Mouse (Mus musculus) Patski (cell line): ENCODE results near the gene Smurf1. TPM values are rescaled to one million over a fixed set of nuclear protein-coding genes. Genes with fewer than 3 reads are reported as not detected.

Experiments
- ATAC-seq: fragments of 100-300 bp; one replicate; pipeline ENCODE4 v1.8.0; 2021
- CTCF ChIA-PET: fragments of 350-600 bp; sonication (Branson Sonifier 250); formaldehyde crosslinking; loops from one replicate; lab custom pipeline; 2022; ENCODE audit warnings: inconsistent platforms; lab: Charles Lee
- POLR2A ChIA-PET: fragments of 350-600 bp; sonication (Branson Sonifier 250); formaldehyde crosslinking; loops from one replicate; lab custom pipeline; 2022; ENCODE audit warnings: antibody characterized with exemption, inconsistent platforms; lab: Charles Lee
- DNase-seq: peaks from one replicate; pipeline ENCODE4 v3.0.0-alpha.2; 2011; ENCODE audit warnings: low read depth, low spot score
- H3K27me3 ChIP-seq: fragments of 371-371 bp; one replicate; pipeline ENCODE4 v1.5.1; 2021
- CTCF ChIP-seq: fragments of 100-300 bp; IDR thresholded peaks from one replicate; pipeline ENCODE4 v1.5.1; 2021
- in situ Hi-C: fragments of 300-500 bp; cut with MboI; formaldehyde crosslinking; loops from 3 replicates; pipeline ENCODE4 v1.11.1; 2018; ENCODE audit warnings: low pct_unique_long_range_greater_than_20kb, mixed read lengths
- polyA plus RNA-seq: library from polyadenylated mRNA; unstranded; gene quantifications from one replicate; pipeline ENCODE4 v1.2.3, GENCODE M21; 2021

Smurf1 gene
- polyA plus RNA-seq, 1 experiment from 2014 or later = 50.0 TPM

DNA sequence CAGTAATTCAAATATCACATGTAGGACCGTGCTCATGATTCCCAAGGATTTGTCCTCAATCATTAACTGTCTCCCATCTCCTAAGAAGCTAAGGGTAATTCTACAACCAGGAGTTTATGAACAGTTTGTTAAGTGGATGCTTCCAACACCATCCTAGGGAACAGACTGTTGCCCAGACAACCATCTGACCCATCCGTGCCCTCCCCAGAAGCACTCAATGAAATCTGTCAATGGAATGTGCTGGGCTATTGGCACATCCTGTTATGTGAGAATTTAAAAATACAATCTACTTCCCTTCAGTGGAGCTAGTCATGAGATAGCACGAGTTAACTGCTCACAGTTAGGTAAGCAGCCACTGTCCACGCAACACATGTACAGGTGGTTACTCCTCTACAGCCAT lies 56.1 kb downstream of the Smurf1 start:
- no peaks in the 10 kb centered on the region for H3K27me3 ChIP-seq
- POLR2A ChIA-PET = interaction anchor here (0.6 to 1.0 kb wide), 2 partner anchors 38 to 50 kb away, joined by 3 to 4 read pairs; no protein-coding TSS in a partner anchor
- in situ Hi-C loops = no loop called here
- DNase-seq (no peak), ATAC-seq (no peak)
- TF ChIP-seq CTCF = no peak
- CTCF ChIA-PET = interaction anchor here (1.1 to 1.9 kb wide), 3 partner anchors 11 to 62 kb away, joined by 3 to 5 read pairs (median 4); no protein-coding TSS in a partner anchor

DNA sequence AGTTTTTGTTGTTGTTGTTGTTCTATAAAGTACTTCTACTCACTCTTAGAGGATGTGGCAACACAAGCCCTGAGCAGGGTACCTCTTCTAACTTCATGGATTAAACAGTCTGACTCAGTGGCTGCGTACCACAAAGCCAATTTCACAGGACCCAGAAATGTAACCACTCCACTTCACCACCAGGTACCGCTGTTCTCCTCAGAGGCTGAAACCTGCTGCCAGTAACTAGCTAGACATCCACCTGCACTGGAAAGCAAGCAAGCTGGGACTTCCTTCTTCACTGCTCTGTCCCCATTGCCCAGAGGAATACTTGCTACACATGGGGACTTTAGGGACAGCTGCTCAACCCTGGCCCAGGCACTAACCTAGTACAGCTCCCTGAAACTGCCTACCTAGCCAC lies 58.1 kb downstream of the Smurf1 start:
- DNase-seq (no peak), ATAC-seq (no peak)
- POLR2A ChIA-PET = no interaction called here
- no peak for TF ChIP-seq CTCF
- in situ Hi-C loops = no loop called here
- CTCF ChIA-PET = interaction anchor here (0.8 to 3.7 kb wide), 12 partner anchors 7 to 81 kb away, joined by 3 to 15 read pairs (median 4); partner anchors contain the start of gene Smurf1
- H3K27me3 ChIP-seq = no peaks in the 10 kb centered on the region

DNA sequence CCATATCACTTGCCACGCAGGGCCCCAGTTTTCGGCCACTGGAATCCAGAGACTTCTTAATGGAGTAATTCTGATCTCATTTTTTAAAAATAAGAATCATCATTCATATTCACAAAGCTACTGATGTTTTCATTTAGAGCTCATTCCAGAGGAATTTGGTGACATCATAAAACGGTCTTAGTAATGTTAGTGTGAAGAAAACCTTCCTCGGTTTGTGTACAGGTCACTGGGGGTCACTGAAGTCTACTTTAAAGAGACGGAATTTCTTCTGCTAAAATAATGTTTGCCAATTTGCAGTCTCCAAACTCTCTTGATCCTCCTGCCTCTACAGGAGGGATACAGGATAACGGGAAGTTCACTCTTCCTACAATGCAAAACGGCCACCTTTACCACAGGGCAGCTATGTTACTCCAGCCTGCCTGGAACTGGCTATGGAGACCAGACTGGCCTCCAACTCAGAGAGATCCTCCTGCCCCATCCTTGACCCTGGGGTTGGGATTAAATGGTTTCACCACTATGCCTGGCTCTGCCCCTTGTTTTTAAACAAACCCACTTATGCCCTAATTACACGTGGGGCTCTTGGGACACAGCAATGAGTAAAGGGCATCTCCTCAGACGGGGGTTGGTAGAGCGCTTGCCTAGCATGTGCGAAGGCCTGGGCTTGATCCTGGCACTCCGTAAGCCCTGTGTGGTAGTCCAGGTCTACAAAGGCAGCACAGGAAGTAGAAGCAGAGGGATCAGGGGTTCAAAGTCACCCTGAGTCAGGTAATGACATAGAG lies 61.1 kb downstream of the Smurf1 start:
- CTCF ChIA-PET = interaction anchor here (1.6 to 3.7 kb wide), 5 partner anchors 10 to 84 kb away, joined by 4 to 15 read pairs (median 5); no protein-coding TSS in a partner anchor
- POLR2A ChIA-PET = interaction anchor here (1.8 kb wide), 1 partner anchor 58 kb away, joined by 4 read pairs; no protein-coding TSS in a partner anchor
- in situ Hi-C loops = no loop called here
- DNase-seq = no peak
- TF ChIP-seq CTCF = no peak
- peak; percentile 50 for ATAC-seq
- no peaks in the 10 kb centered on the region for H3K27me3 ChIP-seq

DNA sequence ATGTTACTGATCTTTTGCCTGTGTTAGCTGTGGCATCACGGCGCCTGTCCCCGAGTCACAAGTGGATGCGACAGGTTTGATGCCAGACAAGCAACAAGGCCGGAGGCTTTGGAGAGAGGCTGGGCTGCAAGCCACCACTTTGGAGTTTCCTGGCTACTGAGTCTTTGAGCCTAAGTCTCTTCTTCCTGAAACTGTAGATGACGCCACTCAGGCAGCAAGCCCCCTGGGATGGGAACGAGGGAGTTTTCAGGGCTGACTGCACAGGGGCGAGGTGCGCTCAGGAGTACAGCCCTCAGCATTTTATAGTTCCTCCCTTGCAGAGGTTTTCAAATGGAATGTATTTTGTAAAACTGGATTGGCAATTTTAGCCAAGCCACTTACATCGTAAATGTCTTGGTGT lies 63.9 kb downstream of the Smurf1 start:
- no peaks in the 10 kb centered on the region for H3K27me3 ChIP-seq
- ChIA-PET CTCF (interaction anchor here (1.0 to 1.4 kb wide), 2 partner anchors 11 to 31 kb away, joined by 3 read pairs; no protein-coding TSS in a partner anchor), POLR2A (interaction anchor here (0.6 kb wide), 1 partner anchor 27 kb away, joined by 3 read pairs; no protein-coding TSS in a partner anchor)
- DNase-seq (peak; percentile 64), ATAC-seq (peak; percentile 6)
- TF ChIP-seq CTCF = no peak
- in situ Hi-C loops = no loop called here

DNA sequence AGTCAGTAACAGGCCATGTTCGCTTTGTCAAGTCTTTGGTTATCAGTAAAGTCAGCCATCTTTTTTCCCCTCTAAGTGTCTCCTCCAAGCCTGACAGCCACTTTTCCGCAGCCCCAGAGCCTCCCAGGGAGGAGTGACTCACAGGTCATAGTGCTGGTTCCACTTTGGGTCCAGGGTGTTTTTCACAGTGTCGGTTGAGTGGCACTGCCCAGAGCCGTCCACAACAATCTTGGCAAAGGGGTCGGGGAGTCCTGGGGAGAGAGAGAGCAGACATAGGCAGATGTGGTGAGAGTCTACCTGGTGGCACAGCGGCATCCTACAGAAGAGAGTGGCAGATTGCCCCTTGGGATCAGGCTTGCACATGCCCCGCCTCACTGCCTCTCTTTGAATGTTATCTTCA lies 64.6 kb downstream of the Smurf1 start:
- DNase-seq = no peak
- no peak for TF ChIP-seq CTCF
- in situ Hi-C loops = no loop called here
- no peak for ATAC-seq
- POLR2A ChIA-PET = interaction anchor here (0.6 kb wide), 1 partner anchor 63 kb away, joined by 3 read pairs; no protein-coding TSS in a partner anchor
- CTCF ChIA-PET = interaction anchor here (1.0 kb wide), 1 partner anchor 32 kb away, joined by 3 read pairs; no protein-coding TSS in a partner anchor
- no peaks in the 10 kb centered on the region for H3K27me3 ChIP-seq

DNA sequence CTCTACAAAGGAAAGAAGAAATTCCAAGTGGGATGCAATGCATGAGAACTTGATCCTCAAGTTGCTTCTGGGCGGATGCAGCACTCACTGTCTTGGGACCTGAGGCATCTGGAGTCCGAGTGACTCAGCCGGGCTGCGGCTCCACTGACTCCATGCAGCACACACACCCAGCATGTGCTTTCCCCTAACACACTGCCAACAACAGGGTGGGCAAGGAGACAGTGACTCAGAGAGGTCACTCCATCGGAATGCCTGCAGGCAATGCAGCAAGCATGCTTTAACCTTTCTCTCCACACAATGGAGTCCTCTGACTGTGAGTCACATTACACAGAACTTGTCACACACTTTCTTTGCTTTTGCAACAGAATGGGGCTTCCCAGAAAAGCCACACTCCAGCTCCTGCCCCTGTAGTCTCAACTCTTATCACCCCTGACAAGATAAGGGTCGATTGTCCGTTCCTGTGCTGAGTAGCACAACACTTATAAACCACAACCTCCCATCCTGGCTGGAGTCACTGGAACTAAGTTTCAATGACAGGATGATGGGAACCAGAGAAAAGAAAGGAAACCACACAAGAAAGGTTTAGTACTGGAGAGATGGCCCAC lies 67.1 kb downstream of the Smurf1 start:
- DNase-seq (peak; percentile 98), ATAC-seq (peak; percentile 89)
- CTCF ChIA-PET = interaction anchor here (1.4 to 1.6 kb wide), 5 partner anchors 9 to 82 kb away, joined by 3 to 7 read pairs (median 4); no protein-coding TSS in a partner anchor
- TF ChIP-seq CTCF = no peak
- in situ Hi-C loops = no loop called here
- POLR2A ChIA-PET = interaction anchor here (1.7 to 2.5 kb wide), 2 partner anchors 8 to 11 kb away, joined by 3 to 9 read pairs; no protein-coding TSS in a partner anchor
- H3K27me3 ChIP-seq = no peaks in the 10 kb centered on the region

DNA sequence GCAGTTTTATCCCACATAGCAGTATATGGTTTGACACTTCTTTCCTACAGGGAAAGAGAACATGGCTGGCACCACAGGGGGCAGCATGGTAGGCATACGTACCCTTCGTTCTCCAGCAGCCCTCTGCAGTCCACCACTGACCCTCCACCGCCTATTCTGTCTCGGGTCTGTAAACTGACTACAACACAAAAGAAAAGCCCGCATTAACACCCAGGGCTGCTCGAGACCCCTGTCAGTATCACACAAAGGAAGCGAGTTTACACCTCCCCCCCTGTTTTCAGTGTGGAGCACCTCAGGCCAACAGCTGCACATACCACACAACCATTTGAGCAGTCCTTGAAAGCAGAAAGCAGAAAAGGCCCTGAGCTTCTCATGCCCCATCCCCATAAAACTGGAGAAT lies 67.8 kb downstream of the Smurf1 start:
- H3K27me3 ChIP-seq = no peaks in the 10 kb centered on the region
- ATAC-seq (peak; percentile 8), DNase-seq (no peak)
- no peak for TF ChIP-seq CTCF
- ChIA-PET POLR2A (interaction anchor here (1.1 to 2.5 kb wide), 3 partner anchors 8 to 23 kb away, joined by 3 to 9 read pairs (median 3); no protein-coding TSS in a partner anchor), CTCF (interaction anchor here (0.9 to 1.6 kb wide), 7 partner anchors 8 to 83 kb away, joined by 3 to 7 read pairs (median 4); no protein-coding TSS in a partner anchor)
- in situ Hi-C loops = no loop called here

DNA sequence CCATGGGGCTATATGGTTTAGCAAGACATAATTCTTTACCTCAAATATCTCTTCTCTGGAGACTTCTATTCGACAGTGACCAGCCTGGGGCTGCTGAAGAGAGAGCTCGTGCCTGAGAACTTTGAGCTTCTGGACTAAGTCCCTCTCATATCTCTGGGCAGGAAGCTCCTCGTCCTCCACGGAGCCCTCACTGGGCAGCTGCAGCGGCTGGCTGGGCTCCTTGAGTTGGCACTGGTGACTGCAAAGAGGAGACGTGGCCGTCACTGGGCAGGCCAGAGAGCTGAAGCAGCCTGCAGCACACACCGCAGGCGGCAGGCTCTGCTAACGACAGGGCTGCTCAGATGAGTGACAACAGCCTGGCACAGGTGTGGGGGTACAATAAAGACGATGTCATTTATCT lies 74.4 kb downstream of the Smurf1 start:
- ATAC-seq = no peak
- POLR2A ChIA-PET = no interaction called here
- DNase-seq = no peak
- in situ Hi-C loops = no loop called here
- TF ChIP-seq CTCF = no peak
- CTCF ChIA-PET = interaction anchor here (0.8 to 2.0 kb wide), 2 partner anchors 11 to 15 kb away, joined by 3 to 9 read pairs; no protein-coding TSS in a partner anchor
- H3K27me3 ChIP-seq = no peaks in the 10 kb centered on the region

DNA sequence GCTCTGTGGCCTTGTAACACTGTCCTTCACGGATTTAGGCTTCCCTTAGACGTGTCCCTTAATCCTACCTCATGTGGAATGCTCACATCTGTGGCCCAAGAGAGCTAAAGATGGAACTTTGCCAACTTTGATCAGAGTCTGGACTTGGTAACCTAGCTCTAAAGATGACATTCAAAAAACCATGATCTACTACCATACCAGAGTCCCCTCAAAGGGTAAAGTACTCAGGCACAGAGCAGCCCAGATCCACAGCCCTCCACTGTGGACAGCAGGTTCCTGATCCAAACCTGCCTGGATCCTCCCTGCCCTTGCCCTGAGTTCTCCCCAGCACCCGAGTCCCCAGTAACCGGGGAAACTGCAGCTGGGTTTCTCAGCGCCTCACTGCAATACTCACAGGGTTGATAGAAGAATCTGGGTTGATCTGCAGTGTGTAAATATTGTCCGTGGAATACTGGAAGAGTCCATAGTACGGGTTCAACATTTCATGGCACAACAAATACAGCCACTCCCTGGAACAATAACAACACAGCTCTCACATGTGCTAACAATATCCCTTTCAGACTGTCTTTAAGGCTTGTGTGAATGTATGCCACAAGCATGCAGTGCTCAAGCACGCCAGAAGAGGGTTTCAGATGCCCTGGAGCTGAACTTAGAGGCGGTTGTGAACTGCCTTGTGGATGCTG lies 79.5 kb downstream of the Smurf1 start:
- in situ Hi-C loops = no loop called here
- ATAC-seq (no peak), DNase-seq (no peak)
- no peak for TF ChIP-seq CTCF
- CTCF ChIA-PET = interaction anchor here (0.9 to 3.6 kb wide), 9 partner anchors 8 to 103 kb away, joined by 3 to 24 read pairs (median 4); no protein-coding TSS in a partner anchor
- no peaks in the 10 kb centered on the region for H3K27me3 ChIP-seq
- POLR2A ChIA-PET = interaction anchor here (1.3 kb wide), 1 partner anchor 28 kb away, joined by 4 read pairs; no protein-coding TSS in a partner anchor
